In genomic region chr7:45237747-45238699, GRCm38 (mm10) we compare ENCODE assay signal across 11 mouse cellular contexts. TPM values are rescaled to one million over a fixed set of nuclear protein-coding genes. Genes with fewer than 3 reads are reported as not detected.
A peak's percentile ranks its signal among the peaks of the same experiment; 100 is the strongest.
DNase-seq lines count a peak whose midpoint lies in the region; ATAC-seq and TF ChIP-seq lines count a peak whose summit lies in the region.
"Had no signal": no experiment of that assay in that cellular context is flagged by ENCODE, and none has a peak within 500 bp of the region (broad histone marks: within the 10 kb centered on the region; RNA-seq: fewer than 3 reads in every experiment).

No protein-coding gene starts in this region.

- H3K4me3 ChIP-seq in brown adipose tissue, adult 24 weeks (ENCODE audit: insufficient read depth, low read depth, low read length) = peak overlapping the region; percentile 41
- peak overlapping the region; percentile 57 for H3K4me3 ChIP-seq in liver, embryonic 13.5 days (replicated peaks)
- peak overlapping the region; percentile 67 for H3K4me3 ChIP-seq in testis, adult 2 months (ENCODE audit: control insufficient read depth, low read depth, low read length)

- no peaks in the 10 kb centered on the region for H3K36me3 ChIP-seq in liver, embryonic 13.5 days
- H3K36me3 ChIP-seq in testis, adult 2 months (ENCODE audit: control insufficient read depth, insufficient read depth, low read length) = no peaks in the 10 kb centered on the region

- H3K9me3 ChIP-seq in liver, embryonic 13.5 days (replicated peaks) = no peaks in the 10 kb centered on the region

- intact Hi-C loops in left cerebral cortex, postnatal 14 days (cut with DNase I) = no loop called here

- peak overlapping the region; percentile 63 for H3K9ac ChIP-seq in liver, embryonic 13.5 days

- peak; percentile 35 for DNase-seq in lung, postnatal 36 days
- DNase-seq in lung, postnatal 4 days = no peak
- peak; percentile 17 for DNase-seq in liver, embryonic 13.5 days
- no peak for DNase-seq in MN1 (ENCODE audit: low spot score)
- DNase-seq in left cerebral cortex, postnatal 14 days (ENCODE audit: low spot score in 2 of 2) = no peak
- DNase-seq: cerebellum, adult 18-20 months; right cerebral cortex, postnatal 14 days had no signal

- H3K27ac ChIP-seq in brown adipose tissue, adult 24 weeks (replicated peaks; ENCODE audit: low read depth, low read length) = peak overlapping the region; percentile 55
- H3K27ac ChIP-seq in liver, embryonic 13.5 days = peak overlapping the region; percentile 63
- H3K27ac ChIP-seq in testis, adult 2 months (ENCODE audit: control insufficient read depth, insufficient read depth, low read depth, low read length) = no peak overlapping the region

- TF ChIP-seq CTCF in testis, adult 2 months (IDR thresholded peaks at IDR 0.05; ENCODE audit: control insufficient read depth, insufficient read depth, insufficient replicate concordance, low read depth, low read length) = no peak

- no peak for TF ChIP-seq POLR2A in testis, adult 2 months (IDR thresholded peaks at IDR 0.05; ENCODE audit: control insufficient read depth, low read depth, low read length)

- no peak for ATAC-seq in liver, embryonic 13.5 days (ENCODE audit: low read depth)
- ATAC-seq: hindbrain, embryonic 16.5 days had no signal

- H3K4me1 ChIP-seq in brown adipose tissue, adult 24 weeks (ENCODE audit: control insufficient read depth, insufficient read depth, insufficient read length, low read length) = peaks cover 16% of the 10 kb centered on the region
- H3K4me1 ChIP-seq in liver, embryonic 13.5 days (replicated peaks) = peaks cover 64% of the 10 kb centered on the region
- H3K4me1 ChIP-seq in testis, adult 2 months (ENCODE audit: control insufficient read depth, insufficient read depth, low read length) = peaks cover 31% of the 10 kb centered on the region

- WGBS in liver, embryonic 13.5 days (ENCODE audit: insufficient replicate concordance) = 38% methylated on average over 17 of the region's 17 CpGs

- peak overlapping the region; percentile 70 for H3K4me2 ChIP-seq in liver, embryonic 13.5 days

- H3K27me3 ChIP-seq in liver, embryonic 13.5 days = peaks cover 3% of the 10 kb centered on the region
- H3K27me3 ChIP-seq in testis, adult 2 months (ENCODE audit: control insufficient read depth, insufficient read depth, low read length) = no peaks in the 10 kb centered on the region

RNA-seq across cellular contexts. Expression of gene Cd37, which starts 0.9 kb away (rescaled TPM):
- 4.1 and 4.5 TPM in 2 replicates for polyA plus RNA-seq in brown adipose tissue, adult 24 weeks (2012; ENCODE audit: insufficient read depth, insufficient read length, missing spikeins)
- polyA plus RNA-seq in liver, embryonic 13.5 days (2015; fragmentation: Nextera tagmentation; extraction: Ambion mirVana) = 10.3 and 10.8 TPM in 2 replicates
- polyA plus RNA-seq in testis, adult 2 months (2012; rRNA removed) = 78.0 and 87.4 TPM in 2 replicates
- 1 to 10 TPM; 3.4 to 4.0 TPM for total RNA-seq in left cerebral cortex, postnatal 14 days (2021)

RNA-seq across cellular contexts. Expression of gene Slc6a16, which starts 2.9 kb away (rescaled TPM):
- not detected in 2 replicates for polyA plus RNA-seq in brown adipose tissue, adult 24 weeks (2012; ENCODE audit: insufficient read depth, insufficient read length, missing spikeins)
- not detected in 2 replicates for polyA plus RNA-seq in liver, embryonic 13.5 days (2015; fragmentation: Nextera tagmentation; extraction: Ambion mirVana)
- polyA plus RNA-seq in testis, adult 2 months (2012; rRNA removed) = 76.9 and 81.4 TPM in 2 replicates
- 1 to 10 TPM in 1 of 2 experiments, under 1 TPM in 1; 0.97 to 1.1 TPM for total RNA-seq in left cerebral cortex, postnatal 14 days (2021)
- polyA plus RNA-seq: activated CD4-positive, CD25-positive, alpha-beta regulatory T cell, adult 4 months had no signal

RNA-seq across cellular contexts. Expression of gene Tead2, which starts 22.5 kb away (rescaled TPM):
- 3.2 and 4.9 TPM in 2 replicates for polyA plus RNA-seq in brown adipose tissue, adult 24 weeks (2012; ENCODE audit: insufficient read depth, insufficient read length, missing spikeins)
- 11.8 and 12.0 TPM in 2 replicates for polyA plus RNA-seq in liver, embryonic 13.5 days (2015; fragmentation: Nextera tagmentation; extraction: Ambion mirVana)
- 43.1 and 60.2 TPM in 2 replicates for polyA plus RNA-seq in testis, adult 2 months (2012; rRNA removed)
- total RNA-seq in left cerebral cortex, postnatal 14 days (2021) = 1 to 10 TPM; 5.6 to 6.1 TPM

RNA-seq across cellular contexts. Expression of gene Dkkl1, which starts 26.1 kb away (rescaled TPM):
- not detected in 2 replicates for polyA plus RNA-seq in brown adipose tissue, adult 24 weeks (2012; ENCODE audit: insufficient read depth, insufficient read length, missing spikeins)
- 2.6 and 2.8 TPM in 2 replicates for polyA plus RNA-seq in liver, embryonic 13.5 days (2015; fragmentation: Nextera tagmentation; extraction: Ambion mirVana)
- 1,273 and 1,348 TPM in 2 replicates for polyA plus RNA-seq in testis, adult 2 months (2012; rRNA removed)
- 10 to 100 TPM; 13.7 to 17.3 TPM for total RNA-seq in left cerebral cortex, postnatal 14 days (2021)

RNA-seq across cellular contexts. Expression of gene Ccdc155, which starts 33.3 kb away (rescaled TPM):
- polyA plus RNA-seq in brown adipose tissue, adult 24 weeks (2012; ENCODE audit: insufficient read depth, insufficient read length, missing spikeins) = not detected in 2 replicates
- polyA plus RNA-seq in liver, embryonic 13.5 days (2015; fragmentation: Nextera tagmentation; extraction: Ambion mirVana) = 0.07 and 0.14 TPM in 2 replicates
- polyA plus RNA-seq in testis, adult 2 months (2012; rRNA removed) = 78.3 and 81.9 TPM in 2 replicates
- total RNA-seq in left cerebral cortex, postnatal 14 days (2021) = 1 to 10 TPM; 3.0 to 3.5 TPM

Comparison
In these comparisons a context has a peak if more than half of its experiments do, and no peak if none do; other contexts are left out.
1. DNase-seq: peak in lung, postnatal 36 days (single experiment) and liver, embryonic 13.5 days (single experiment); none in lung, postnatal 4 days (0 of 2), MN1 (single experiment) and left cerebral cortex, postnatal 14 days (0 of 2).
2. RNA of gene Slc6a16, which starts 2.9 kb away (polyA plus RNA-seq): 76.9 to 81.4 TPM in testis, adult 2 months; not detected in brown adipose tissue, adult 24 weeks and not detected in liver, embryonic 13.5 days; every median in the first group is over 10 times any median in the second.
3. Peak in every context shown above with its lines, with median percentiles within 50 percentile points of each other: H3K4me3 ChIP-seq.